Mouse (Mus musculus): Measurements from ENCODE around the gene Prkcd. TPM values are rescaled to one million over a fixed set of nuclear protein-coding genes. Genes with fewer than 3 reads are reported as not detected.

Prkcd gene
- polyA plus RNA-seq, 1 experiment from 2014 or later = 56.2 TPM

- Histone ChIP-seq H3K4me2 (no peak overlapping the region), H3K27ac (no peak overlapping the region), H3K9ac (replicated peaks) (no peak overlapping the region), H3K4me1 (replicated peaks) (peaks cover 33% of the 10 kb centered on the region), H3K4me3 (replicated peaks) (no peak overlapping the region), H3K9me3 (no peaks in the 10 kb centered on the region), H3K36me3 (no peaks in the 10 kb centered on the region), H3K27me3 (no peaks in the 10 kb centered on the region)
- ATAC-seq (ENCODE audit: insufficient number of reproducible peaks, insufficient read depth, low FRiP score, low TSS enrichment, low read depth) = no peak
- 81% methylated on average over 1 of the region's 1 CpGs for WGBS
Observed at GRCm38 (mm10) chr14:30634418-30634817, 8.4 kb upstream of the Prkcd start.

- H3K4me3 ChIP-seq (replicated peaks) = no peak overlapping the region
- 66% methylated on average over 7 of the region's 7 CpGs for WGBS
- no peak overlapping the region for H3K4me2 ChIP-seq
- H3K4me1 ChIP-seq (replicated peaks) = peaks cover 33% of the 10 kb centered on the region
- H3K27me3 ChIP-seq = no peaks in the 10 kb centered on the region
- no peaks in the 10 kb centered on the region for H3K9me3 ChIP-seq
- ATAC-seq (ENCODE audit: insufficient number of reproducible peaks, insufficient read depth, low FRiP score, low TSS enrichment, low read depth) = no peak
- no peak overlapping the region for H3K9ac ChIP-seq (replicated peaks)
- no peak overlapping the region for H3K27ac ChIP-seq
- no peaks in the 10 kb centered on the region for H3K36me3 ChIP-seq
Observed at GRCm38 (mm10) chr14:30633708-30634107, 7.7 kb upstream of the Prkcd start.

DNA sequence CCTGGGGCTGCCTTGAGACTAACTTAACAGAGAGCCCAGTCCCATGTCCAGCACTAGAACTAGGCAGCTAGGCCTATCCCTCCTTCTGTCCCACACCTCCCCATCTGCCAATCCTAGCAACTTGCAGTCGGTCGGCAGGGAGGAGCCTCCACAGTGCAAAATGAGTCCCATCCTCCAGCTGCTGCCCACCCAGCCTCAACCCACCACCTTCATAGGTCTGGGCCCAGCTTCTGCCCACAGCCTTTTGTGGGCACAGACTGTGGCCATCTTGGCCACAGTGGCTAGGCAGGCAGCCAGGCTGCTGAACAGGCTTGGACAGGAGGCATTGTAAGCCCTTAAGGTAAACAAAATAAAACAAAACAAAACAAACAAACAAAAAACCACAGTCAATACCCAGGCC lies 5.8 kb upstream of the Prkcd start:
- ATAC-seq (ENCODE audit: insufficient number of reproducible peaks, insufficient read depth, low FRiP score, low TSS enrichment, low read depth) = no peak
- H3K4me2 ChIP-seq = no peak overlapping the region
- no peaks in the 10 kb centered on the region for H3K9me3 ChIP-seq
- H3K27me3 ChIP-seq = no peaks in the 10 kb centered on the region
- H3K36me3 ChIP-seq = no peaks in the 10 kb centered on the region
- no peak overlapping the region for H3K27ac ChIP-seq
- H3K4me3 ChIP-seq (replicated peaks) = no peak overlapping the region
- H3K9ac ChIP-seq (replicated peaks) = no peak overlapping the region
- WGBS = 35% methylated on average over 2 of the region's 2 CpGs
- H3K4me1 ChIP-seq (replicated peaks) = peaks cover 24% of the 10 kb centered on the region

DNA sequence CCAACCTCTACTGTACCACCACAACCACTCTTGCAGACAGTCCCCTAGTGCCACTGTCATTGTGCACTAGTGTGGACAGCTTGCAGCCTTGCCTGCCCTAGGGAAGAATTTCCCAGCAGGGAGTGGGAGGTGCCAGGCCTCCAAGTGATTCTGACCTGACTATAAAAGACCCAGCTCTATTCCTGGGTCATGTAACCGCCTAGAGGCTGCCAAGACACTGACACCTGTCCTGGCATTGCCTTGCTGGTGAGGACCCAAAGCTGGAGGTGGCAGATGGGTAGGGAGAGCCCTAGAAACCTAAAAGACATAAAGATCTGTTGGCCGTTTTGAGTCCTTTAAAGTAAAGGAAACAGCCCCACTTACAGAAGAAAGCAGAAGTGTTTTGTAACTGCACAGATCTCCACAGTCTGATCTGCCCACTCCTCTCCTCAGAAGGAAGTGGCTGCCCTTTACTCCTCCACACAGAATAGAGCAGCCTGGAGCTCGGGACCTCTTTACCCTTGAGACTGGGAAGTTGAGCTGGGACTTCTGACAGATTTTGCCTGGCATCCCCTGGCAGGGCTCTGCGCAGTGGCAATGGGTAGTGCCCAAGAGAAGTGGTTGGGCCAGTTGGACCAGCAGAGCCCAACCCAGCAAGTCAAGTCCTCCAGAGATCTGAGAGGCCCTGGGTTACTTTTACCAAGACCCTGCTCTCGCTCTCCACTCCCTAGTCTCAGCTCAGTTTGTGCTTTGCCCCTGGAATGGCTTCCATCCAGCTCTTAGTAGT lies 5.0 kb upstream of the Prkcd start:
- WGBS = 70% methylated on average over 5 of the region's 5 CpGs
- Histone ChIP-seq H3K4me3 (replicated peaks) (no peak overlapping the region), H3K36me3 (no peaks in the 10 kb centered on the region), H3K27ac (no peak overlapping the region), H3K4me2 (no peak overlapping the region), H3K27me3 (no peaks in the 10 kb centered on the region), H3K4me1 (replicated peaks) (peaks cover 22% of the 10 kb centered on the region), H3K9ac (replicated peaks) (no peak overlapping the region), H3K9me3 (no peaks in the 10 kb centered on the region)
- no peak for ATAC-seq (ENCODE audit: insufficient number of reproducible peaks, insufficient read depth, low FRiP score, low TSS enrichment, low read depth)

DNA sequence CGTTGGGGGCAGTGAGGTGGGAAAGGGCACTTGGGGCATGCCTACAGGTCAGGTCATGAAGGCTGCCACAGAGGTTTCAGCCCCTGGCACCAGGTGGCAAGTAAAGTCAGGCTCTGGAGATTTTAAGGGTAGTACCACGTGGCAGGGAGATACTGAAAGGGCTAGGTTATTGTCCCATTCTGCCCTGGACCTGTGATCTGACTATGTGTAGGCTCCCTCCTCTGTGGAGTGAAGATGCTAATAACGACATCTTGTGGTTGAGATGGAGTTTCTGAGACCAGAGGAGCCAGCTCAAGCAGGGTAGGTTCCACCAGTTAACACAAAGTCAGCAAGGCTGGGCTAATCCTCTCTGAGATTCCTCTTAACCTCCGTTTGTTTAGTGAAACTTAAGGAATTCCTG lies 3.8 kb upstream of the Prkcd start:
- Histone ChIP-seq H3K27me3 (no peaks in the 10 kb centered on the region), H3K4me3 (replicated peaks) (no peak overlapping the region), H3K4me1 (replicated peaks) (peaks cover 25% of the 10 kb centered on the region), H3K36me3 (no peaks in the 10 kb centered on the region), H3K4me2 (no peak overlapping the region), H3K27ac (no peak overlapping the region), H3K9ac (replicated peaks) (no peak overlapping the region), H3K9me3 (no peaks in the 10 kb centered on the region)
- WGBS = 55% methylated on average over 4 of the region's 4 CpGs
- no peak for ATAC-seq (ENCODE audit: insufficient number of reproducible peaks, insufficient read depth, low FRiP score, low TSS enrichment, low read depth)

- Histone ChIP-seq H3K4me1 (replicated peaks) (peaks cover 38% of the 10 kb centered on the region), H3K27me3 (no peaks in the 10 kb centered on the region), H3K4me3 (replicated peaks) (no peak overlapping the region), H3K4me2 (no peak overlapping the region), H3K9me3 (no peaks in the 10 kb centered on the region), H3K36me3 (no peaks in the 10 kb centered on the region), H3K9ac (replicated peaks) (no peak overlapping the region), H3K27ac (no peak overlapping the region)
- 96% methylated on average over 5 of the region's 5 CpGs for WGBS
- ATAC-seq (ENCODE audit: insufficient number of reproducible peaks, insufficient read depth, low FRiP score, low TSS enrichment, low read depth) = no peak
Observed at GRCm38 (mm10) chr14:30628235-30628634, 2.2 kb upstream of the Prkcd start.

GRCm38 (mm10) chr14:30626756-30627742 lies 1.0 kb upstream of the Prkcd start:
- H3K27ac ChIP-seq = peak overlapping the region; percentile 60
- H3K27me3 ChIP-seq = no peaks in the 10 kb centered on the region
- peaks cover 31% of the 10 kb centered on the region for H3K4me1 ChIP-seq (replicated peaks)
- 60% methylated on average over 12 of the region's 12 CpGs for whole genome bisulfite sequencing
- H3K4me3 ChIP-seq (replicated peaks) = peak overlapping the region; percentile 79
- peak overlapping the region; percentile 76; the same call in 1 of the 2 replicates for H3K9ac ChIP-seq (replicated peaks)
- peak overlapping the region; percentile 91 for H3K4me2 ChIP-seq
- no peaks in the 10 kb centered on the region for H3K9me3 ChIP-seq
- H3K36me3 ChIP-seq = no peaks in the 10 kb centered on the region
- ATAC-seq (ENCODE audit: insufficient number of reproducible peaks, insufficient read depth, low FRiP score, low TSS enrichment, low read depth) = no peak

- ATAC-seq (ENCODE audit: insufficient number of reproducible peaks, insufficient read depth, low FRiP score, low TSS enrichment, low read depth) = no peak
- H3K9ac ChIP-seq (replicated peaks) = peak overlapping the region; percentile 76
- no peaks in the 10 kb centered on the region; the same call in 1 of the 2 replicates for H3K27me3 ChIP-seq
- H3K4me1 ChIP-seq (replicated peaks) = peaks cover 27% of the 10 kb centered on the region
- H3K36me3 ChIP-seq = 0 out of 2 replicates have a peak, but pooled peaks cover 4% of the 10 kb centered on the region
- H3K9me3 ChIP-seq = no peaks in the 10 kb centered on the region
- WGBS = 1% methylated on average over 39 of the region's 39 CpGs
- H3K4me2 ChIP-seq = peak overlapping the region; percentile 91
- H3K27ac ChIP-seq = no peak overlapping the region
- H3K4me3 ChIP-seq (replicated peaks) = peak overlapping the region; percentile 79
Observed at GRCm38 (mm10) chr14:30625131-30625807, 741 bp downstream of the Prkcd start.

- H3K9me3 ChIP-seq = no peaks in the 10 kb centered on the region
- ATAC-seq (ENCODE audit: insufficient number of reproducible peaks, insufficient read depth, low FRiP score, low TSS enrichment, low read depth) = no peak
- 0 out of 2 replicates have a peak, but pooled peaks cover 4% of the 10 kb centered on the region for H3K36me3 ChIP-seq
- 65% methylated on average over 8 of the region's 8 CpGs for WGBS
- peak overlapping the region; percentile 79 for H3K4me3 ChIP-seq (replicated peaks)
- no peak overlapping the region for H3K9ac ChIP-seq (replicated peaks)
- H3K27ac ChIP-seq = no peak overlapping the region
- H3K27me3 ChIP-seq = no peaks in the 10 kb centered on the region; the same call in 1 of the 2 replicates
- peak overlapping the region; percentile 91 for H3K4me2 ChIP-seq
- H3K4me1 ChIP-seq (replicated peaks) = peaks cover 27% of the 10 kb centered on the region
Observed at GRCm38 (mm10) chr14:30624277-30624721, 1.7 kb downstream of the Prkcd start.

DNA sequence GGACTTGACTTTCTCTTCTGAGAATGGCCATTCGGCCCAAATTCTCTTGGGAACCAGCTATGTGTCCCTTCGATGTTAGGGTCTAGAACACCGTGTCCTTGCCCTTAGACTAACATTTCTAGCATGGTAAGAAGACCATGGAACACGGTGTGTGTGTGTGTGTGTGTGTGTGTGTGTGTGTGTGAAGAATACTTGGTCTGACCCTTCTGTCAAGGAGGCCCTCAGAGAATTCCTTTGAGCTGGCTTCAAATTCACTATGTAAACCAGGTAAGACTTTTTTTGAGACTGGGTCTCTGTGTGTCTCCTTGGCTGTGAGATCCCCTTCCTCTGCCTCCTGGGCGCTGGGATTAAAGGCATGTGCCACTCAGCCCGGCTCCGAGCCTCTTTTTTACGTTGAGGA lies 3.5 kb downstream of the Prkcd start:
- WGBS = 89% methylated on average over 8 of the region's 8 CpGs
- Histone ChIP-seq H3K4me2 (no peak overlapping the region), H3K4me3 (replicated peaks) (no peak overlapping the region), H3K27ac (no peak overlapping the region), H3K27me3 (no peaks in the 10 kb centered on the region; the same call in 1 of the 2 replicates), H3K4me1 (replicated peaks) (peaks cover 27% of the 10 kb centered on the region), H3K36me3 (0 out of 2 replicates have a peak, but pooled peaks cover 4% of the 10 kb centered on the region), H3K9ac (replicated peaks) (no peak overlapping the region), H3K9me3 (no peaks in the 10 kb centered on the region)
- ATAC-seq (ENCODE audit: insufficient number of reproducible peaks, insufficient read depth, low FRiP score, low TSS enrichment, low read depth) = no peak

All from limb, embryonic 12.5 days (tissue).